Mouse (Mus musculus) embryonic facial prominence, embryonic 12.5 days (tissue): Measurements from ENCODE around the gene Vac14. TPM values are rescaled to one million over a fixed set of nuclear protein-coding genes. Genes with fewer than 3 reads are reported as not detected.

Source experiments
- ATAC-seq: fragments of 200-750 bp; cut with Nextera tagmentation; 2 replicates; pipeline ENCODE4 v1.8.0; 2017; ENCODE audit not compliant: insufficient number of reproducible peaks, insufficient read depth, low FRiP score, low TSS enrichment
- H3K27ac ChIP-seq: fragments of 300-500 bp; sonication (generic); 2 replicates; pipeline ENCODE4 v1.5.1; 2016; ENCODE audit warnings: mild to moderate bottlenecking
- H3K27me3 ChIP-seq: fragments of 300-500 bp; sonication (generic); 2 replicates; pipeline ENCODE4 v1.6.1; 2016; ENCODE audit warnings: mild to moderate bottlenecking, moderate library complexity
- H3K36me3 ChIP-seq: fragments of 300-500 bp; sonication (generic); 2 replicates; pipeline ENCODE4 v1.6.1; 2016; ENCODE audit warnings: mild to moderate bottlenecking
- H3K4me1 ChIP-seq: fragments of 300-500 bp; sonication (generic); 2 replicates; pipeline ENCODE4 v1.6.1; 2016
- H3K4me2 ChIP-seq: fragments of 300-500 bp; sonication (generic); replicated peaks from 2 replicates; pipeline ENCODE4 v1.6.1; 2016; ENCODE audit warnings: mild to moderate bottlenecking, moderate library complexity
- H3K4me3 ChIP-seq: fragments of 300-500 bp; sonication (generic); 2 replicates; pipeline ENCODE4 v1.5.1; 2016; ENCODE audit warnings: mild to moderate bottlenecking
- H3K9ac ChIP-seq: fragments of 300-500 bp; sonication (generic); 2 replicates; pipeline ENCODE4 v1.6.1; 2016; ENCODE audit warnings: mild to moderate bottlenecking, moderate library complexity
- H3K9me3 ChIP-seq: fragments of 300-500 bp; sonication (generic); 2 replicates; pipeline ENCODE4 v1.6.1; 2016; ENCODE audit warnings: mild to moderate bottlenecking, moderate library complexity
- WGBS: fragments of 180-500 bp; shearing (Covaris S2); methylation state at CpG from one replicate; pipeline ENCODE4 v1.1.7; 2016; 5-methylcytosine and 5-hydroxymethylcytosine counted together
- polyA plus RNA-seq: library from polyadenylated mRNA; unstranded; fragments of >200 nt; fragmentation: Nextera tagmentation; extraction: Ambion mirVana; gene quantifications from 2 replicates; pipeline ENCODE4 v1.2.1, GENCODE M21; 2016

The Vac14 gene
- polyA plus RNA-seq, 1 experiment from 2014 or later = 24.8 TPM

DNA sequence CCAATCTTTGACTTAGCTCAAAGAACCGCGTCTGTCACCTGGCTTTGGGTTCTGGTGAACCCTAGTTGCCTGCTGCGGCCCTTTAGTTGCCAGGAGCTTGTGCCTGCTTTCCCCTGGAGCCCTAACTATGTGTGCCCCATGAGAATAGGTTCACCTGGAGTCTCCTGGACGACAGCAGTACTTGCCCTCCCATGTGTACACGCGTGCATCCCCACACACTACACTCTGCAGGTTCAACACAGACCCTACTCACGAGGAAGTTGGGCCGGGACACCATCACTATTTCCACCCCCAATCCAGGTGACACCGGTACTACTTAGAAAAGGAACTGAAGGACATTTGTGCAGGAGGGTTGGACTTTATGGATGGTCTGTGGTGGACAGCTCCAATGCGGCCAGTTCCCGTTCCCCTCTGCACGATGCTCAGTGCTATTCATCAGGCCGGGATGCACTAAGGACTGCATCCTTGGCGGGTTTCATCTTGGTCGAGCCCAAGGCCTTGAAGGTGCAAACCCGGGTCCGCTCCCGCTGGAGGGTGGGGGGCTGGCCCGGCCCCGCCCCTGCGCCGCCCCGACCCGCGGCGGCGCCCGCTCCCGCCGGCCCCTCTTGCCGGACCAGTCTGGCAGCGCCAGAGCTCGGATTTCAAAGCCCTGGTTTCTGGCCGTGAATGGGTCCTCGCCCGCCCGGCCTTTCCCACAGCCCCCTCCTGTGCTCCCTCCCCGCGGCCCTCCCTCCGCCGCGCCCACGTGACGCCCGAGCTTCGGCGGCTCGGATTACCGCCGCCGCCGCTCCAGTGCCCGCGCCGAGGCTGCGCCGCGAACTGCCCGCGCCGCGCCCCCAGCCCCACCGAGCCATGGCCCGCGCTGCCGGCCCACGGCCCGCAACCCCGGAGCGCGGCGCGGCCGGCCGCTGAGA, 102.6 kb downstream of the Vac14 start, which contains the start of gene Mtss1l:
Gene Mtss1l (plus strand): TSS at position 792 of the 914 bp plus-strand sequence.
- peak within 1 kb of the TSS; percentile 87 for H3K4me2 ChIP-seq
- no peaks in the 10 kb centered on the region for H3K27me3 ChIP-seq
- ATAC-seq = peak; percentile 86
- H3K4me3 ChIP-seq = peak within 1 kb of the TSS; percentile 88
- H3K4me1 ChIP-seq = peaks cover 78% of the 10 kb centered on the region
- H3K27ac ChIP-seq = peak within 1 kb of the TSS; percentile 90
- H3K9me3 ChIP-seq = no peaks in the 10 kb centered on the region
- WGBS = 4% methylated on average over 53 of the region's 75 CpGs
- H3K9ac ChIP-seq = peak within 1 kb of the TSS; percentile 93
- 0 out of 2 replicates have a peak, but pooled peaks cover 4% of the 10 kb centered on the region for H3K36me3 ChIP-seq

- peak overlapping the region; percentile 90 for H3K27ac ChIP-seq
- H3K4me1 ChIP-seq = peaks cover 82% of the 10 kb centered on the region
- peak overlapping the region; percentile 93 for H3K9ac ChIP-seq
- H3K9me3 ChIP-seq = no peaks in the 10 kb centered on the region
- peak; percentile 58 for ATAC-seq
- H3K27me3 ChIP-seq = no peaks in the 10 kb centered on the region
- under 1% methylated on average over 49 of the region's 59 CpGs for WGBS
- H3K36me3 ChIP-seq = peaks cover 9% of the 10 kb centered on the region; the same call in 1 of the 2 replicates
- peak overlapping the region; percentile 87 for H3K4me2 ChIP-seq
- peak overlapping the region; percentile 88 for H3K4me3 ChIP-seq
These were observed 103.4 kb downstream of the Vac14 start for GRCm38 (mm10) chr8:110721606-110722413.

DNA sequence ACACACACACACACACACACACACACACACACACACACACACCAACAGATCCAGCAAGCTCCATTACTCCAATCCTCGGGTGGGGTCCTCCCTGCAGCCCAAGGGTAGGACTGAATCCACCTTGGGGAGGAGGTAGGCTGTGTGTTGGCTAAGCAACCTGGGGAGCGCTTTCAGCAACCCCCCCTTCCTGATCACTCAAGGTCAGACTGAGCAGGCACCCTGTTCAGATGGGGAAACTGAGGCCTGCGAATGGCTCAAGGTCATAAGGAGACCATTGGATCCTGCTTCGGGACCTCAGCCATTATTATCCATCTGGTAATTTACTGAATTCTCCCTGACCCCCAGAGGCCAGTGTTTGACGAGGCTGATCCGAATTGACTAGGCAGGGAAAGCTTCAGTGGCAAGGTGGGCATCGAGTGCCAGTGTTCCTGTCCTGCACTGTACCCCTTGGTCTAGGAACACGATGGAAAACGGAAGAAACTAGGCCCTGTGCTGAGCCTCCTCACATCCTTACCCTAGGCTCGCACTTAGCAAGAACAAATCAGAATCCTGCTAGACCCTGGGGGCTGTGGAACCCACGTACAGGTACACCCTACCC, 104.1 kb downstream of the Vac14 start:
- H3K4me1 ChIP-seq = peaks cover 78% of the 10 kb centered on the region
- H3K4me3 ChIP-seq = peak overlapping the region; percentile 88
- WGBS = 47% methylated on average over 11 of the region's 11 CpGs
- no peaks in the 10 kb centered on the region for H3K9me3 ChIP-seq
- no peaks in the 10 kb centered on the region for H3K27me3 ChIP-seq
- peak overlapping the region; percentile 93 for H3K9ac ChIP-seq
- no peak for ATAC-seq
- peaks cover 16% of the 10 kb centered on the region for H3K36me3 ChIP-seq
- peak overlapping the region; percentile 90; the same call in 1 of the 2 replicates for H3K27ac ChIP-seq
- peak overlapping the region; percentile 87 for H3K4me2 ChIP-seq

GRCm38 (mm10) chr8:110724493-110724892, 106.1 kb downstream of the Vac14 start:
- peak overlapping the region; percentile 74; the same call in 1 of the 2 replicates for H3K27ac ChIP-seq
- peak overlapping the region; percentile 8; the same call in 1 of the 2 replicates for H3K4me2 ChIP-seq
- WGBS = 74% methylated on average over 3 of the region's 3 CpGs
- H3K9me3 ChIP-seq = no peaks in the 10 kb centered on the region
- H3K4me1 ChIP-seq = peaks cover 64% of the 10 kb centered on the region
- no peaks in the 10 kb centered on the region for H3K27me3 ChIP-seq
- no peak overlapping the region for H3K9ac ChIP-seq
- no peak for ATAC-seq
- H3K4me3 ChIP-seq = no peak overlapping the region
- peaks cover 36% of the 10 kb centered on the region for H3K36me3 ChIP-seq

GRCm38 (mm10) chr8:110725084-110725838, 106.9 kb downstream of the Vac14 start:
- Histone ChIP-seq H3K27me3 (no peaks in the 10 kb centered on the region), H3K9ac (peak overlapping the region; percentile 36; the same call in 1 of the 2 replicates), H3K36me3 (peaks cover 44% of the 10 kb centered on the region), H3K4me2 (peak overlapping the region; percentile 8; the same call in 1 of the 2 replicates), H3K9me3 (no peaks in the 10 kb centered on the region), H3K4me1 (peaks cover 56% of the 10 kb centered on the region), H3K4me3 (no peak overlapping the region), H3K27ac (peak overlapping the region; percentile 74)
- ATAC-seq = no peak
- WGBS = 26% methylated on average over 7 of the region's 7 CpGs

GRCm38 (mm10) chr8:110726893-110727292, 108.5 kb downstream of the Vac14 start:
- Histone ChIP-seq H3K9ac (peak overlapping the region; percentile 15; the same call in 1 of the 2 replicates), H3K27ac (no peak overlapping the region), H3K4me1 (peaks cover 50% of the 10 kb centered on the region), H3K9me3 (no peaks in the 10 kb centered on the region), H3K4me3 (no peak overlapping the region), H3K36me3 (peaks cover 59% of the 10 kb centered on the region), H3K4me2 (no peak overlapping the region; the same call in 1 of the 2 replicates), H3K27me3 (no peaks in the 10 kb centered on the region)
- 7% methylated on average over 18 of the region's 18 CpGs for WGBS
- no peak for ATAC-seq

- ATAC-seq = no peak; the same call in 1 of the 2 replicates
- peaks cover 91% of the 10 kb centered on the region for H3K36me3 ChIP-seq
- no peak overlapping the region for H3K9ac ChIP-seq
- H3K4me2 ChIP-seq = no peak overlapping the region
- H3K27me3 ChIP-seq = no peaks in the 10 kb centered on the region
- WGBS = 88% methylated on average over 8 of the region's 8 CpGs
- no peaks in the 10 kb centered on the region for H3K9me3 ChIP-seq
- H3K4me1 ChIP-seq = peaks cover 7% of the 10 kb centered on the region; the same call in 1 of the 2 replicates
- no peak overlapping the region for H3K27ac ChIP-seq
- H3K4me3 ChIP-seq = no peak overlapping the region
These were observed 113.0 kb downstream of the Vac14 start for GRCm38 (mm10) chr8:110731346-110731859.

GRCm38 (mm10) chr8:110733036-110733435, 114.7 kb downstream of the Vac14 start:
- H3K9me3 ChIP-seq = no peaks in the 10 kb centered on the region
- no peaks in the 10 kb centered on the region for H3K4me1 ChIP-seq
- H3K36me3 ChIP-seq = peaks cover 93% of the 10 kb centered on the region
- no peak overlapping the region for H3K4me2 ChIP-seq
- no peak overlapping the region for H3K9ac ChIP-seq
- H3K4me3 ChIP-seq = no peak overlapping the region
- WGBS = 97% methylated on average over 8 of the region's 8 CpGs
- no peaks in the 10 kb centered on the region for H3K27me3 ChIP-seq
- no peak overlapping the region for H3K27ac ChIP-seq
- no peak for ATAC-seq

DNA sequence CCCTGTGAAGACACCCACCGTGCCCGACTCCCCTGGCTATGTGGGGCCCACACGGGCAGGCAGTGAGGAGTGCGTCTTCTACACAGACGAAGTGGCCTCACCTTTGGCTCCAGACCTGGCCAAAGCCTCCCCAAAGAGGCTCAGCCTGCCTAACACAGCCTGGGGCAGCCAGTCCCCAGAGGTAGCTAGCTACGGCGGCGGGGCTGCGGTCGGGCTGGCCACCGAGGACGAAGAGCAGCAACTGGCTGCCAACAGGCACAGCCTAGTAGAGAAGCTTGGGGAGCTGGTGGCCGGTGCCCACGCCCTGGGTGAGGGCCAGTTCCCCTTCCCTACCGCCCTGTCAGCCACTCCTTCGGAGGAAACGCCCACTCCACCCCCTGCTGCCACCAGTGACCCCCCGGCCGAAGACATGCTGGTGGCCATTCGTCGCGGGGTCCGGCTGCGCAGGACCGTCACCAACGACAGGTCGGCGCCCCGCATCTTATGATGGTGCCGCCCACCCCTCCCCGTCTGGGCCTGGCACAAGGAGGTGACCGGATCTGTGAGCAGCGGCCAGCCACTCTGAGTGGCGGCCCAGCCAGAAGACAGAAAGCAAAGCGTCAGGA, 120.3 kb downstream of the Vac14 start:
- H3K4me3 ChIP-seq = no peak overlapping the region
- H3K9ac ChIP-seq = no peak overlapping the region
- H3K4me2 ChIP-seq = no peak overlapping the region
- WGBS = 93% methylated on average over 35 of the region's 35 CpGs
- no peaks in the 10 kb centered on the region for H3K9me3 ChIP-seq
- H3K27ac ChIP-seq = no peak overlapping the region
- peaks cover 63% of the 10 kb centered on the region for H3K36me3 ChIP-seq
- no peaks in the 10 kb centered on the region for H3K27me3 ChIP-seq
- no peaks in the 10 kb centered on the region for H3K4me1 ChIP-seq
- ATAC-seq = no peak

- Histone ChIP-seq H3K9ac (no peak overlapping the region), H3K27me3 (no peaks in the 10 kb centered on the region), H3K4me2 (no peak overlapping the region), H3K4me3 (no peak overlapping the region), H3K36me3 (peaks cover 46% of the 10 kb centered on the region), H3K4me1 (no peaks in the 10 kb centered on the region), H3K27ac (no peak overlapping the region), H3K9me3 (no peaks in the 10 kb centered on the region)
- no peak for ATAC-seq
- WGBS = 85% methylated on average over 5 of the region's 5 CpGs
These were observed 122.3 kb downstream of the Vac14 start for GRCm38 (mm10) chr8:110740629-110741175.
